24 mouse cellular contexts compared by ENCODE assay signal in genomic region chr6:30563575-30563974, GRCm38 (mm10). TPM values are rescaled to one million over a fixed set of nuclear protein-coding genes. Genes with fewer than 3 reads are reported as not detected.
"Had no signal": no experiment of that assay in that cellular context is flagged by ENCODE, and none has a peak within 500 bp of the region (broad histone marks: within the 10 kb centered on the region; RNA-seq: fewer than 3 reads in every experiment).

No protein-coding gene starts in this region.

- DNase-seq: liver, postnatal 0 days; lung, embryonic 14.5 days; lung, postnatal 10 days; lung, postnatal 4 days; midbrain, embryonic 14.5 days; retina, postnatal 1 day; right cerebral cortex, postnatal 14 days; thymus, adult 2 months; thymus, postnatal 25 days; thymus, postnatal 4 days had no signal

- ATAC-seq: liver, postnatal 0 days; midbrain, embryonic 16.5 days had no signal

- H3K9me3 ChIP-seq: liver, embryonic 15.5 days; midbrain, embryonic 10.5 days; midbrain, embryonic 12.5 days; neural tube, embryonic 13.5 days; neural tube, embryonic 15.5 days had no signal

- H3K27ac ChIP-seq: liver, embryonic 15.5 days; midbrain, embryonic 10.5 days; midbrain, embryonic 12.5 days; neural tube, embryonic 13.5 days; neural tube, embryonic 15.5 days had no signal

- H3K9ac ChIP-seq: liver, embryonic 15.5 days; liver, postnatal 0 days; lung, embryonic 14.5 days; midbrain, embryonic 12.5 days; neural tube, embryonic 13.5 days; neural tube, embryonic 15.5 days had no signal

- H3K27me3 ChIP-seq: midbrain, embryonic 12.5 days; neural tube, embryonic 13.5 days; neural tube, embryonic 15.5 days had no signal

- H3K4me1 ChIP-seq: liver, embryonic 15.5 days; midbrain, embryonic 10.5 days; midbrain, embryonic 12.5 days; neural tube, embryonic 13.5 days; neural tube, embryonic 15.5 days had no signal

- H3K36me3 ChIP-seq: liver, embryonic 15.5 days; midbrain, embryonic 10.5 days; midbrain, embryonic 12.5 days; neural tube, embryonic 13.5 days; neural tube, embryonic 15.5 days had no signal

- H3K4me3 ChIP-seq: liver, embryonic 15.5 days; midbrain, embryonic 10.5 days; midbrain, embryonic 12.5 days; myocyte; neural tube, embryonic 13.5 days; neural tube, embryonic 15.5 days had no signal

- H3K4me2 ChIP-seq: liver, embryonic 15.5 days; lung, embryonic 14.5 days; midbrain, embryonic 12.5 days; neural tube, embryonic 13.5 days; neural tube, embryonic 15.5 days had no signal

RNA-seq across cellular contexts. Expression of gene Cpa4, which starts 4.6 kb away (rescaled TPM):
- total RNA-seq: megakaryocyte, adult 5-6 weeks; megakaryocyte-erythroid progenitor cell, adult 5-6 weeks had no signal
- polyA plus RNA-seq: liver, postnatal 0 days; spleen, adult 2 months; testis, adult 2 months had no signal

RNA-seq across cellular contexts. Expression of gene Cpa2, which starts 22.2 kb away (rescaled TPM):
- total RNA-seq: megakaryocyte-erythroid progenitor cell, adult 5-6 weeks had no signal
- polyA plus RNA-seq: myocyte; thymus, adult 2 months had no signal

RNA-seq across cellular contexts. Expression of gene Cpa5, which starts 47.2 kb away (rescaled TPM):
- total RNA-seq: megakaryocyte, adult 5-6 weeks; megakaryocyte-erythroid progenitor cell, adult 5-6 weeks had no signal
- polyA plus RNA-seq: liver, postnatal 0 days; lung, embryonic 14.5 days; lung, embryonic 16.5 days; midbrain, embryonic 14.5 days; midbrain, embryonic 16.5 days; myocyte; neural tube, embryonic 11.5 days; neural tube, embryonic 13.5 days; neural tube, embryonic 15.5 days; spleen, adult 2 months; thymus, adult 2 months had no signal

RNA-seq across cellular contexts. Expression of gene Ssmem1, which starts 53.9 kb away (rescaled TPM):
- total RNA-seq: megakaryocyte-erythroid progenitor cell, adult 5-6 weeks had no signal
- polyA plus RNA-seq: liver, postnatal 0 days; midbrain, embryonic 14.5 days; neural tube, embryonic 13.5 days; neural tube, embryonic 15.5 days; spleen, adult 2 months; stomach, embryonic 16.5 days; thymus, adult 2 months had no signal
